Mouse (Mus musculus): ENCODE results near the gene Med28. TPM values are rescaled to one million over a fixed set of nuclear protein-coding genes. Genes with fewer than 3 reads are reported as not detected.

Gene Med28
- total and polyA plus RNA-seq, 3 experiments = 83.7 to 107 (median 103) TPM

- H3K4me1 ChIP-seq (ENCODE audit: control insufficient read depth in 1 of 2, insufficient read depth in 2 of 2) = peaks cover 7 to 8% of the 10 kb centered on the region in 2 experiments
- TF ChIP-seq ZMIZ1 (IDR thresholded peaks at IDR 0.05; ENCODE audit: low read depth, low read length) (no peak), TCF12 (IDR thresholded peaks at IDR 0.05; ENCODE audit: low read depth, low read length) (no peak), NELFE (IDR thresholded peaks at IDR 0.05; ENCODE audit: low read depth, low read length) (no peak), RCOR1 (conservative IDR thresholded peaks at IDR 0.05; ENCODE audit: low read depth, low read length) (no peak), JUN (IDR thresholded peaks at IDR 0.05; ENCODE audit: insufficient read depth, low read depth, low read length) (no peak), POLR2AphosphoS2 (IDR thresholded peaks at IDR 0.05; ENCODE audit: low read depth, low read length) (no peak), HCFC1 (IDR thresholded peaks at IDR 0.05; ENCODE audit: low read depth, low read length) (no peak), USF2 (conservative IDR thresholded peaks at IDR 0.05; ENCODE audit: low read depth, low read length) (no peak), ZKSCAN1 (IDR thresholded peaks at IDR 0.05; ENCODE audit: borderline replicate concordance, low read depth, low read length) (no peak), RAD21 (IDR thresholded peaks at IDR 0.05; ENCODE audit: low read depth, low read length) (no peak), POLR2A (IDR thresholded peaks at IDR 0.05; ENCODE audit: low read depth, low read length) (no peak), MAFK (IDR thresholded peaks at IDR 0.05; ENCODE audit: insufficient replicate concordance, low read length) (no peak), CHD2 (IDR thresholded peaks at IDR 0.05; ENCODE audit: low read length) (no peak), MYC (IDR thresholded peaks at IDR 0.05; ENCODE audit: low read depth, low read length) (no peak), MEF2A (IDR thresholded peaks at IDR 0.05; ENCODE audit: borderline replicate concordance, low read depth, low read length) (no peak)
- no peak for DNase-seq (ENCODE audit: extremely low read depth)
- H3K36me3 ChIP-seq (replicated peaks in 1 of 2; ENCODE audit: control insufficient read depth in 1 of 2, insufficient read depth in 1 of 2, low read length in 1 of 2) = no peaks in the 10 kb centered on the region
- in situ Hi-C loops (cut with MboI; ENCODE audit: low pct_ligation_motif_present, low pct_unique_long_range_greater_than_20kb, low sequenced_read_pairs) (loop anchor here (10.0 to 25.0 kb wide), 2 partner anchors 190 to 863 kb away; partner anchors contain the start of gene Ncapg), dilution Hi-C loops (cut with MboI; ENCODE audit: extremely low pct_ligation_motif_present, extremely low pct_unique_long_range_greater_than_20kb, low sequenced_read_pairs) (no loop called here)
- no peaks in the 10 kb centered on the region for H3K27me3 ChIP-seq (replicated peaks)
- H3K9ac ChIP-seq (ENCODE audit: insufficient read depth, low read depth) = no peak overlapping the region
- no peaks in the 10 kb centered on the region for H3K9me3 ChIP-seq (replicated peaks; ENCODE audit: low read length)
- no peak overlapping the region for H3K4me3 ChIP-seq (replicated peaks in 1 of 3; ENCODE audit: low read depth in 2 of 3, low read length in 2 of 3, poor library complexity in 1 of 3)
- H3K79me2 ChIP-seq (replicated peaks; ENCODE audit: control insufficient read depth, extremely low read depth, insufficient read depth, poor library complexity, severe bottlenecking) = no peaks in the 10 kb centered on the region
- H3K4me2 ChIP-seq (ENCODE audit: insufficient read depth, low read depth, poor library complexity, severe bottlenecking) = no peak overlapping the region
- no peak overlapping the region for H3K27ac ChIP-seq (ENCODE audit: insufficient read depth, low read depth)
Observed at GRCm38 (mm10) chr5:45474758-45475157, 45.3 kb upstream of the Med28 start.

- Histone ChIP-seq H3K27ac (ENCODE audit: insufficient read depth, low read depth) (no peak overlapping the region), H3K79me2 (replicated peaks; ENCODE audit: control insufficient read depth, extremely low read depth, insufficient read depth, poor library complexity, severe bottlenecking) (no peaks in the 10 kb centered on the region), H3K27me3 (replicated peaks) (no peaks in the 10 kb centered on the region), H3K9me3 (replicated peaks; ENCODE audit: low read length) (no peaks in the 10 kb centered on the region), H3K4me1 (ENCODE audit: control insufficient read depth in 1 of 2, insufficient read depth in 2 of 2) (peaks cover 4 to 8% of the 10 kb centered on the region in 2 experiments), H3K4me2 (ENCODE audit: insufficient read depth, low read depth, poor library complexity, severe bottlenecking) (no peak overlapping the region), H3K36me3 (replicated peaks in 1 of 2; ENCODE audit: control insufficient read depth in 1 of 2, insufficient read depth in 1 of 2, low read length in 1 of 2) (no peaks in the 10 kb centered on the region), H3K4me3 (replicated peaks in 1 of 3; ENCODE audit: low read depth in 2 of 3, low read length in 2 of 3, poor library complexity in 1 of 3) (no peak overlapping the region), H3K9ac (ENCODE audit: insufficient read depth, low read depth) (no peak overlapping the region)
- no peak for DNase-seq (ENCODE audit: extremely low read depth)
- dilution Hi-C loops (cut with MboI; ENCODE audit: extremely low pct_ligation_motif_present, extremely low pct_unique_long_range_greater_than_20kb, low sequenced_read_pairs) = no loop called here
- in situ Hi-C loops (cut with MboI; ENCODE audit: low pct_ligation_motif_present, low pct_unique_long_range_greater_than_20kb, low sequenced_read_pairs) = loop anchor here (10.0 kb wide), 1 partner anchor 189 kb away; the partner anchor contains the start of gene Ncapg
- no peak for TF ChIP-seq TCF12 (IDR thresholded peaks at IDR 0.05; ENCODE audit: low read depth, low read length)
Observed at GRCm38 (mm10) chr5:45475771-45476170, 44.3 kb upstream of the Med28 start.
